ENCODE assay signal across 7 mouse cellular contexts in the genomic region with DNA sequence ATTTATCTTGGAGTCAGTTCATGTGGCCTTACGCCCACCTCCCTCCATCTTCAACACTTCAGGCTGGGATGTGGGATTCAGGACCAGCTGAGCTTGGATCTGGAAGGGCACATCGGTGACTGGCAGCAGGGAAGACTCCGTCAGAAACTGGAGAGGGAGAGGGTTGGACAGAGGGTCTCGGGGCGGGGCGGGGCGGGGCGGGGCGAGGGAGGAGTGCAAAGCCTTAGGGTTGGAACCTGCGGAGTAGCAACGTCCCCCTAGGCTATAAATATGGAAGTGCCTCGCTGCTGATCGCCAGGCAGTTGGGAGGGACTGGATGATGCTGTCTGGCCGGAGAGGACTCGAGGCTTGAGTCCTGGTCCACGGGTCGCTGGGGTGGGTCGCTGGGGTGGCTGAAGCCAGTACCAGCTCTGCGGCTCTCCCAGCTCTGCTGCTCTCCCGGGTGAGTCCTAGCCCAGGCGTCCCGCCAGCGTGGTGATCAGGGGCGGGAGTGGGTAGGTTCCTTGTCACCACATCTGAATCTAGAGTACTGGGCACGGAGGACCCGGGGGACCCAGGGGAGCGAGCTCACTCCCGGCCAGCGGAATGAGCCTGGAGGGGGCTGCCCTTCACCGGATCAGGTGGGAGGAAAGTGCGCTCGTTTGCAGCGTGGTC. TPM values are rescaled to one million over a fixed set of nuclear protein-coding genes. Genes with fewer than 3 reads are reported as not detected.
A peak's percentile ranks its signal among the peaks of the same experiment; 100 is the strongest.
DNase-seq lines count a peak whose midpoint lies in the region; ATAC-seq and TF ChIP-seq lines count a peak whose summit lies in the region.

TSS of gene Agtr1a (plus strand) at position 294 of the 654 bp plus-strand sequence.

- peaks cover 7% of the 10 kb centered on the region; the same call in 1 of the 2 replicates for H3K4me1 ChIP-seq in hindbrain, embryonic 12.5 days
- H3K4me1 ChIP-seq in limb, embryonic 15.5 days, result peaks cover 9% of the 10 kb centered on the region
- H3K4me1 ChIP-seq in midbrain, postnatal 0 days (ENCODE audit: insufficient read depth, low read length), result no peaks in the 10 kb centered on the region; the same call in 1 of the 2 replicates
- peaks cover 2% of the 10 kb centered on the region; the same call in 1 of the 2 replicates for H3K4me1 ChIP-seq in stomach, embryonic 16.5 days (ENCODE audit: control insufficient read depth, insufficient read depth, low read length)

- 1% methylated on average over 33 of the region's 33 CpGs for WGBS in hindbrain, embryonic 12.5 days
- WGBS in limb, embryonic 15.5 days, result under 1% methylated on average over 33 of the region's 33 CpGs
- 2% methylated on average over 33 of the region's 33 CpGs for WGBS in midbrain, postnatal 0 days
- 1% methylated on average over 33 of the region's 33 CpGs for WGBS in stomach, embryonic 16.5 days

- no peak for TF ChIP-seq CTCF in brain, embryonic 14.5 days (IDR thresholded peaks at IDR 0.05; ENCODE audit: borderline replicate concordance, extremely low read depth, insufficient read depth, insufficient read length)
- TF ChIP-seq CTCF in midbrain, postnatal 0 days (IDR thresholded peaks at IDR 0.05), result no peak

- no peak for TF ChIP-seq POLR2A in brain, embryonic 14.5 days (IDR thresholded peaks at IDR 0.05; ENCODE audit: borderline replicate concordance, extremely low read depth, insufficient read depth, insufficient read length, poor library complexity, severe bottlenecking)

- H3K9ac ChIP-seq in hindbrain, embryonic 12.5 days, result peak within 1 kb of the TSS; percentile 65
- H3K9ac ChIP-seq in limb, embryonic 15.5 days, result peak within 1 kb of the TSS; percentile 42; the same call in 1 of the 2 replicates
- peak within 1 kb of the TSS; percentile 48 for H3K9ac ChIP-seq in midbrain, postnatal 0 days (replicated peaks; ENCODE audit: low read length, poor library complexity, severe bottlenecking)
- H3K9ac ChIP-seq in stomach, embryonic 16.5 days (ENCODE audit: low read length), result peak within 1 kb of the TSS; percentile 71

- H3K27me3 ChIP-seq in hindbrain, embryonic 12.5 days, result peaks cover 5% of the 10 kb centered on the region; the same call in 1 of the 2 replicates
- H3K27me3 ChIP-seq in limb, embryonic 15.5 days, result peaks cover 10% of the 10 kb centered on the region; the same call in 1 of the 2 replicates
- 0 out of 2 replicates have a peak, but pooled peaks cover 3% of the 10 kb centered on the region for H3K27me3 ChIP-seq in midbrain, postnatal 0 days (ENCODE audit: insufficient read depth, low read length)
- no peaks in the 10 kb centered on the region; the same call in 1 of the 2 replicates for H3K27me3 ChIP-seq in stomach, embryonic 16.5 days (ENCODE audit: control insufficient read depth, insufficient read depth, low read length)

- DNase-seq in R1 (ENCODE audit: low read depth, low spot score), result peak; percentile 69
- peak; percentile 81 for DNase-seq in brain, embryonic 14.5 days (ENCODE audit: low read depth)
- peak; percentile 39 for DNase-seq in gastrocnemius, adult 18-20 months (ENCODE audit: low spot score)
- DNase-seq in midbrain, postnatal 0 days (ENCODE audit: low spot score), result peak; percentile 31

- no peaks in the 10 kb centered on the region for H3K9me3 ChIP-seq in hindbrain, embryonic 12.5 days (replicated peaks)
- no peaks in the 10 kb centered on the region for H3K9me3 ChIP-seq in limb, embryonic 15.5 days
- no peaks in the 10 kb centered on the region for H3K9me3 ChIP-seq in midbrain, postnatal 0 days (ENCODE audit: low read length)
- H3K9me3 ChIP-seq in stomach, embryonic 16.5 days (replicated peaks; ENCODE audit: control insufficient read depth, low read length), result no peaks in the 10 kb centered on the region

- H3K4me3 ChIP-seq in hindbrain, embryonic 12.5 days, result peak within 1 kb of the TSS; percentile 55
- peak within 1 kb of the TSS; percentile 52 for H3K4me3 ChIP-seq in limb, embryonic 15.5 days
- H3K4me3 ChIP-seq in midbrain, postnatal 0 days (ENCODE audit: low read depth, low read length), result peak within 1 kb of the TSS; percentile 51
- peak within 1 kb of the TSS; percentile 49 for H3K4me3 ChIP-seq in stomach, embryonic 16.5 days (replicated peaks; ENCODE audit: low read length)

- no peak within 1 kb of the TSS for H3K27ac ChIP-seq in hindbrain, embryonic 12.5 days
- peak within 1 kb of the TSS; percentile 77 for H3K27ac ChIP-seq in limb, embryonic 15.5 days
- H3K27ac ChIP-seq in midbrain, postnatal 0 days (ENCODE audit: low read depth, low read length), result no peak within 1 kb of the TSS
- H3K27ac ChIP-seq in stomach, embryonic 16.5 days (ENCODE audit: low read length), result no peak within 1 kb of the TSS

- H3K4me2 ChIP-seq in hindbrain, embryonic 12.5 days (replicated peaks), result peak within 1 kb of the TSS; percentile 97
- peak within 1 kb of the TSS; percentile 88 for H3K4me2 ChIP-seq in limb, embryonic 15.5 days
- H3K4me2 ChIP-seq in midbrain, postnatal 0 days (ENCODE audit: low read depth, low read length, poor library complexity, severe bottlenecking), result peak within 1 kb of the TSS; percentile 99
- H3K4me2 ChIP-seq in stomach, embryonic 16.5 days (ENCODE audit: low read depth, low read length), result peak within 1 kb of the TSS; percentile 67

- ATAC-seq in hindbrain, embryonic 12.5 days (ENCODE audit: low FRiP score), result peak; percentile 96
- peak; percentile 90 for ATAC-seq in limb, embryonic 15.5 days (ENCODE audit: insufficient number of reproducible peaks, low FRiP score, low TSS enrichment, low read depth)
- peak; percentile 71 for ATAC-seq in midbrain, postnatal 0 days (ENCODE audit: low FRiP score)
- peak; percentile 91 for ATAC-seq in stomach, embryonic 16.5 days (ENCODE audit: insufficient read depth, low FRiP score)

- no peaks in the 10 kb centered on the region for H3K36me3 ChIP-seq in hindbrain, embryonic 12.5 days
- H3K36me3 ChIP-seq in limb, embryonic 15.5 days, result no peaks in the 10 kb centered on the region
- H3K36me3 ChIP-seq in midbrain, postnatal 0 days (ENCODE audit: insufficient read depth, low read length), result no peaks in the 10 kb centered on the region
- no peaks in the 10 kb centered on the region for H3K36me3 ChIP-seq in stomach, embryonic 16.5 days (ENCODE audit: control insufficient read depth, insufficient read depth, low read length)

RNA-seq across cellular contexts. Expression of gene Agtr1a, which starts in this region (rescaled TPM):
- 1.3 and 2.0 TPM in 2 replicates for polyA plus RNA-seq in brain, embryonic 14.5 days (2012; rRNA removed)
- total RNA-seq in gastrocnemius, adult 18-20 months (2021), result 1 to 10 TPM; 3.3 to 5.4 TPM
- polyA plus RNA-seq in hindbrain, embryonic 12.5 days (2016; fragmentation: Nextera tagmentation; extraction: Ambion mirVana), result 2.3 TPM in 2 replicates
- 7.6 and 10.9 TPM in 2 replicates for polyA plus RNA-seq in limb, embryonic 15.5 days (2015; fragmentation: Nextera tagmentation; extraction: Ambion mirVana)
- 0.14 and 0.55 TPM in 2 replicates for total RNA-seq in midbrain, postnatal 0 days (2014; rRNA removed)
- 0.48 and 0.70 TPM in 2 replicates for polyA plus RNA-seq in midbrain, postnatal 0 days (2015; fragmentation: Nextera tagmentation; extraction: Ambion mirVana)
- 4.1 and 5.5 TPM in 2 replicates for polyA plus RNA-seq in stomach, embryonic 16.5 days (2015; fragmentation: Nextera tagmentation; extraction: Ambion mirVana)

Comparison
In these comparisons a context has a peak if more than half of its experiments do, and no peak if none do; other contexts are left out.
1. Peak in DNase-seq, ATAC-seq, H3K4me3 ChIP-seq, H3K9ac ChIP-seq and H3K4me2 ChIP-seq in midbrain, postnatal 0 days; RNA of the gene not detected or under 1 TPM.
2. DNase-seq: peak in every context shown above with its lines; median percentile 81 in brain, embryonic 14.5 days; 69 in R1; 39 in gastrocnemius, adult 18-20 months; 31 in midbrain, postnatal 0 days.